Mouse (Mus musculus) liver, adult 2 months (tissue): ENCODE measurements around the gene Arhgap27. TPM values are rescaled to one million over a fixed set of nuclear protein-coding genes. Genes with fewer than 3 reads are reported as not detected.
"Not testable (repeated sequence)": the region's sequence is repeated elsewhere in the genome, so short reads cannot be mapped to it uniquely, and the experiment has no call there.

Source experiments
- DNase-seq: peaks from one replicate; pipeline ENCODE4 v3.0.0-alpha.2; 2011; ENCODE audit warnings: low read depth, low spot score; ENCODE audit errors: extremely low read depth
- H3K27ac ChIP-seq: fragments of 200-500 bp; replicated peaks from 2 replicates; pipeline ENCODE4 v1.5.1; 2012; ENCODE audit warnings: low read depth, mild to moderate bottlenecking, control low read depth, inconsistent platforms, low read length; ENCODE audit not compliant: insufficient read depth
- H3K27me3 ChIP-seq: fragments of 200-500 bp; 2 replicates; pipeline ENCODE4 v1.6.1; 2012; ENCODE audit warnings: mild to moderate bottlenecking, moderate library complexity, low read length, inconsistent platforms; ENCODE audit not compliant: control insufficient read depth, insufficient read depth
- H3K36me3 ChIP-seq: fragments of 200-500 bp; 2 replicates; pipeline ENCODE4 v1.6.1; 2012; ENCODE audit warnings: low read length, inconsistent platforms; ENCODE audit not compliant: control insufficient read depth, insufficient read depth
- H3K4me1 ChIP-seq: fragments of 200-500 bp; 2 replicates; pipeline ENCODE4 v1.6.1; 2011; ENCODE audit warnings: low read length; ENCODE audit not compliant: control insufficient read depth, insufficient read depth
- H3K4me3 ChIP-seq: fragments of 200-500 bp; 2 replicates; pipeline ENCODE4 v1.5.1; 2011; ENCODE audit warnings: low read depth, mild to moderate bottlenecking, control low read depth, low read length, moderate library complexity; ENCODE audit not compliant: insufficient read depth
- H3K79me2 ChIP-seq: fragments of 200-500 bp; 2 replicates; pipeline ENCODE4 v1.6.1; 2012; ENCODE audit warnings: inconsistent platforms, mild to moderate bottlenecking, low read length, moderate library complexity; ENCODE audit not compliant: control insufficient read depth, insufficient read depth
- H3K9ac ChIP-seq: fragments of 200-500 bp; 2 replicates; pipeline ENCODE4 v1.6.1; 2012; ENCODE audit warnings: low read depth, mild to moderate bottlenecking, control low read depth, inconsistent platforms, low read length
- CTCF ChIP-seq: fragments of 200-500 bp; IDR thresholded peaks from 2 replicates; pipeline ENCODE4 v1.5.1; 2011; ENCODE audit warnings: low read depth, low read length, control low read depth
- POLR2A ChIP-seq: fragments of 200-500 bp; IDR thresholded peaks from 2 replicates; pipeline ENCODE4 v1.6.1; 2011; ENCODE audit warnings: low read length, control low read depth; ENCODE audit not compliant: insufficient read depth; ENCODE audit errors: extremely low read depth
- WGBS: fragments of 180-500 bp; shearing (Covaris S2); methylation state at CpG from one replicate; pipeline ENCODE4 v1.1.7; 2018; 5-methylcytosine and 5-hydroxymethylcytosine counted together
- polyA plus RNA-seq: library from polyadenylated mRNA; depleted of rRNA; stranded (reverse); fragments of >200 nt; gene quantifications from 2 replicates; pipeline ENCODE4 v1.2.3, GENCODE M21; 2012
- total RNA-seq: library from RNA; depleted of rRNA; stranded (reverse); fragments of >200 nt; gene quantifications from 2 replicates; pipeline ENCODE4 v1.2.3, GENCODE M21; 2014

The Arhgap27 gene
- total and polyA plus RNA-seq, 2 experiments: 0.55 to 3.0 TPM

GRCm38 (mm10) chr11:103292890-103293287, 70.6 kb downstream of the Arhgap27 start:
- Histone ChIP-seq H3K27me3 (no peaks in the 10 kb centered on the region), H3K4me1 (peaks cover 4% of the 10 kb centered on the region; the same call in 1 of the 2 replicates), H3K36me3 (no peaks in the 10 kb centered on the region), H3K79me2 (no peaks in the 10 kb centered on the region), H3K9ac (no peak overlapping the region), H3K27ac (no peak overlapping the region), H3K4me3 (no peak overlapping the region)
- no peak for DNase-seq
- TF ChIP-seq POLR2A (no peak), CTCF (no peak)
- 67% methylated on average over 5 of the region's 5 CpGs for WGBS

GRCm38 (mm10) chr11:103292152-103292889, 71.2 kb downstream of the Arhgap27 start:
- Histone ChIP-seq H3K79me2 (no peaks in the 10 kb centered on the region), H3K4me1 (peaks cover 4% of the 10 kb centered on the region; the same call in 1 of the 2 replicates), H3K27ac (peak overlapping the region; percentile 23; the same call in 1 of the 2 replicates), H3K9ac (no peak overlapping the region), H3K4me3 (no peak overlapping the region), H3K36me3 (no peaks in the 10 kb centered on the region), H3K27me3 (no peaks in the 10 kb centered on the region)
- WGBS: 13% methylated on average over 14 of the region's 14 CpGs
- DNase-seq: no peak
- no peak for TF ChIP-seq CTCF
- no peak for TF ChIP-seq POLR2A

- not testable (repeated sequence) for H3K9ac ChIP-seq, H3K27me3 ChIP-seq, H3K4me1 ChIP-seq, H3K27ac ChIP-seq, DNase-seq, H3K36me3 ChIP-seq, H3K4me3 ChIP-seq, H3K79me2 ChIP-seq
- 93% methylated on average over 7 of the region's 7 CpGs for WGBS
Measured at GRCm38 (mm10) chr11:103290841-103291240, 72.7 kb downstream of the Arhgap27 start.

DNA sequence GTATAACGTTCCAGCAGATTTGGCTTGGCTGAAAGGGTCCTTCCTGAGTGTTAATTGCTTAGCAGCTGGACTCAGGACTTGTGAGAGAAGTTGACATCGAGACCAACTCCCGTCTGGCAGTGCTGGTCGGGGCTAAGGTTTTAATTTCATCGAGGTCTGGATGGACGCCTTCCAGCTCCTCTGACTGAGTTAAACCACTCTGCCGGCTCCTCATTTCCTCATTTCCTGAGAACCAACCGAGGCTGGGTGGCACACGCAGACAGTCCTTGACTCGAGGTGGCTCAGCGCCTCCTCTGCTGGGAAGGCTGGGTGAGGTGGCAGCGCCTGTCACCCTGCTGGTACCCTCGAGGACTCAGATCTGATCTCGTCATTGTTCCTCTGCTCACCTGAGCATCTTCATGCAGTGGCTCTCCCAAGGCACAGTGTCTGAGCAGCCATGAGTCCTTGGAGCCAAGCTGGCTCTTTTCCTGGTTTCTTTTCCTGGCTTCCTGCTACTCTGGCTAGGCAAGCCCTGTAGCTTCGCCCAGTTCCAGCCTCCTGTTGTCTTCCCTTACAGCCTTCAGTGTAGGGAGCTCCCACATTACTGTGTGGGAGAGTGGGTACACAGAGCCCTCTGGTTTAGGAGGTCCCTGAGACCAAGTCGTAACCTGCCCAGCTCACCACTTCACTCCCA, 75.1 kb downstream of the Arhgap27 start:
- no peak overlapping the region for H3K4me3 ChIP-seq
- H3K79me2 ChIP-seq: no peaks in the 10 kb centered on the region
- H3K27me3 ChIP-seq: no peaks in the 10 kb centered on the region
- 71% methylated on average over 16 of the region's 16 CpGs for WGBS
- H3K9ac ChIP-seq: no peak overlapping the region
- no peak overlapping the region for H3K27ac ChIP-seq
- H3K4me1 ChIP-seq: peaks cover 4% of the 10 kb centered on the region; the same call in 1 of the 2 replicates
- no peaks in the 10 kb centered on the region for H3K36me3 ChIP-seq
- no peak for DNase-seq
- TF ChIP-seq POLR2A (no peak), CTCF (no peak)

DNA sequence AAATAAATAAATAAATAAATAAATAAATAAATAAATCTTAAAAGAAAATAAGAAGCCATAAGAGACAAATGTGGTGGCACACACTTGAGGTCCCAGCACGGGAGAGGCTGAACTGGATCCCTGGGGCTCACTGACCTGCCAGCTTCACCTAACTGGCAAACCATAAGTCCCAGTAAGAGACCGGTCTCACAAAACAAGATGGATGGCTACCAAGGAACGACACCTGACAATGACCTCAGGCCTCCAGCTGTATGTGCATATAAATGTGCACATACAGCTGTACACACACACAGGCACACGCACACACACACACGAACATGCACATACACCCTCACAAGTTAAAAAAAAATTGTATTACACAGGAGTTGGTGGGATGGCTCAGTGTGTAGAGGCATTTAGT, 76.6 kb downstream of the Arhgap27 start:
- Histone ChIP-seq H3K4me3 (no peak overlapping the region), H3K4me1 (0 out of 2 replicates have a peak, but pooled peaks cover under 1% of the 10 kb centered on the region), H3K79me2 (no peaks in the 10 kb centered on the region), H3K36me3 (no peaks in the 10 kb centered on the region), H3K27me3 (no peaks in the 10 kb centered on the region), H3K27ac (no peak overlapping the region), H3K9ac (no peak overlapping the region)
- WGBS: 97% methylated on average over 5 of the region's 5 CpGs
- DNase-seq: no peak
- TF ChIP-seq CTCF: no peak
- TF ChIP-seq POLR2A: no peak

DNA sequence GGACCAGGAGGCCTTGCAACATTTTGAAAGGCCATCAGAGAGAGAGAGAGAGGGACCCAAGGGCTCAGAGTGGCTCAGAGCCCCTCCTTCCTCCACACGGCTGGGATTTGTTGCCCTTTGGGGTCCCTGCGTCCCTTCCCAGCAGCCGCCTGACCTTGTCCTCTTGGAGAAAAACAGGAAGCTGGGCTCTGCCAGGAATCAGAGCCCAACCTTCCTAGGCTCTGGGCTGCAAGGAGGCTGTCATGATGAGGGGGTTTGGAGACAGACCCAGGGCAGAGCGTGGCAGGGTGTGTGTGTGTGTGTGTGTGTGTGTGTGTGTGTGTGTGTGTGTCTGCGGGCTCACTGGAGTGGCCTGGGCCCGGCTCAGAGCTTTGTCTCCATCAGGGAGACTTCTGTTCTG, 77.5 kb downstream of the Arhgap27 start:
- Histone ChIP-seq H3K79me2 (no peaks in the 10 kb centered on the region), H3K4me3 (no peak overlapping the region), H3K9ac (no peak overlapping the region), H3K27ac (no peak overlapping the region), H3K36me3 (no peaks in the 10 kb centered on the region), H3K27me3 (no peaks in the 10 kb centered on the region), H3K4me1 (no peaks in the 10 kb centered on the region)
- TF ChIP-seq POLR2A (no peak), CTCF (no peak)
- 74% methylated on average over 6 of the region's 6 CpGs for WGBS
- no peak for DNase-seq
